Mouse (Mus musculus) left cerebral cortex, adult 6 months (tissue): ENCODE results near the gene Ercc6l2. TPM values are rescaled to one million over a fixed set of nuclear protein-coding genes. Genes with fewer than 3 reads are reported as not detected.

Experiments
- long read RNA-seq, 2 experiments: library from polyadenylated mRNA; unstranded; transcript quantifications; one replicate each; pipeline ENCODE4 v2.0.0; 2019 to 2020
- polyA plus RNA-seq: library from polyadenylated mRNA; unstranded; fragments of <200 nt; fragmentation: Nextera tagmentation; gene quantifications from 2 replicates; pipeline ENCODE4 v1.2.3, GENCODE M21; 2021

Gene Ercc6l2
- 4.5 and 5.8 TPM in 2 replicates for polyA plus RNA-seq
- long read RNA-seq, experiment 1, full-length matches to known transcripts: 4 of 43 reads
- long read RNA-seq, experiment 1, partial matches to known transcripts: 10 of 43 reads
- long read RNA-seq, experiment 1, other reads (novel, unspliced or antisense): 29 of 43 reads
- long read RNA-seq, experiment 2, partial matches to known transcripts: 6 of 13 reads
- long read RNA-seq, experiment 2, other reads (novel, unspliced or antisense): 7 of 13 reads

GRCm38 (mm10) chr13:63814746-63815681, at the start of gene Ercc6l2:
Ercc6l2 (plus strand) TSS chr13:63815240.

Other genes starting within 250 kb of the Ercc6l2 start
- 5.1 and 6.6 TPM in 2 replicates for gene Ptch1, start 241.6 kb upstream of the Ercc6l2 start, polyA plus RNA-seq